Mouse (Mus musculus) embryo, embryonic 10 days (tissue): ENCODE data around the gene Gm28729.
A peak's percentile ranks its signal among the peaks of the same experiment; 100 is the strongest.
"Not testable (repeated sequence)": the region's sequence is repeated elsewhere in the genome, so short reads cannot be mapped to it uniquely, and the experiment has no call there.

Experiments used
- DNase-seq: peaks from one replicate; pipeline ENCODE4 v3.0.0-alpha.2; 2015; ENCODE audit warnings: low spot score

Gm28729 gene

GRCm38 (mm10) chr9:96521574-96521973 lies 3.5 kb downstream of the Gm28729 start:
- not testable (repeated sequence) for DNase-seq

- no peak for DNase-seq
Measured at GRCm38 (mm10) chr9:96517429-96517828, 7.6 kb downstream of the Gm28729 start.

- DNase-seq = no peak
Measured at GRCm38 (mm10) chr9:96516806-96517205, 8.3 kb downstream of the Gm28729 start.

GRCm38 (mm10) chr9:96515737-96516136 lies 9.3 kb downstream of the Gm28729 start:
- DNase-seq = no peak

- DNase-seq = no peak
Measured at GRCm38 (mm10) chr9:96514278-96514677, 10.8 kb downstream of the Gm28729 start.

- peak; percentile 80 for DNase-seq
Measured at GRCm38 (mm10) chr9:96506011-96506498, 19.0 kb downstream of the Gm28729 start.

GRCm38 (mm10) chr9:96505156-96505555 lies 19.9 kb downstream of the Gm28729 start:
- DNase-seq = no peak

- DNase-seq = peak; percentile 50
Measured at GRCm38 (mm10) chr9:96504116-96504895, 20.8 kb downstream of the Gm28729 start.

- no peak for DNase-seq
Measured at GRCm38 (mm10) chr9:96502856-96503610, 22.0 kb downstream of the Gm28729 start.

GRCm38 (mm10) chr9:96501217-96501616 lies 23.8 kb downstream of the Gm28729 start:
- DNase-seq = no peak

- DNase-seq = peak; percentile 56
Measured at GRCm38 (mm10) chr9:96493212-96493611, 31.9 kb downstream of the Gm28729 start.

- peak; percentile 74 for DNase-seq
Measured at GRCm38 (mm10) chr9:96491810-96492209, 33.3 kb downstream of the Gm28729 start.

GRCm38 (mm10) chr9:96487869-96488268 lies 37.2 kb downstream of the Gm28729 start:
- not testable (repeated sequence) for DNase-seq

- no peak for DNase-seq
Measured at GRCm38 (mm10) chr9:96483648-96484047, 41.4 kb downstream of the Gm28729 start.

- no peak for DNase-seq
Measured at GRCm38 (mm10) chr9:96483028-96483427, 42.0 kb downstream of the Gm28729 start.

GRCm38 (mm10) chr9:96478071-96478888 lies 46.8 kb downstream of the Gm28729 start, which contains the start of gene Rnf7:
Gene Rnf7 (minus strand): TSS chr9:96478675.
- peak; percentile 100 for DNase-seq

GRCm38 (mm10) chr9:96472356-96472755 lies 52.7 kb downstream of the Gm28729 start:
- DNase-seq = peak; percentile 41

- DNase-seq = not testable (repeated sequence)
Measured at GRCm38 (mm10) chr9:96471681-96472080, 53.4 kb downstream of the Gm28729 start.

- no peak for DNase-seq
Measured at GRCm38 (mm10) chr9:96470266-96470974, 54.6 kb downstream of the Gm28729 start.

- DNase-seq = no peak
Measured at GRCm38 (mm10) chr9:96469556-96470265, 55.4 kb downstream of the Gm28729 start.

GRCm38 (mm10) chr9:96463708-96464107 lies 61.4 kb downstream of the Gm28729 start:
- DNase-seq = no peak
